Mouse (Mus musculus): ENCODE measurements around the gene Mob3a.

- TF ChIP-seq POLR2A (IDR thresholded peaks at IDR 0.05; ENCODE audit: insufficient read length, low read depth) (peak; percentile 65), MYOG (IDR thresholded peaks at IDR 0.05; ENCODE audit: control insufficient read depth in 1 of 3, insufficient read depth in 1 of 3, insufficient read length in 2 of 3, low read depth in 2 of 3) (peak in 1 of 3 experiments; percentile 28), USF1 (IDR thresholded peaks at IDR 0.05; ENCODE audit: low read depth) (no peak), TCF12 (IDR thresholded peaks at IDR 0.05; ENCODE audit: insufficient read depth, poor library complexity, severe bottlenecking) (no peak)
Observed at GRCm38 (mm10) chr10:80702536-80703390, 986 bp upstream of the Mob3a start.
